Mouse (Mus musculus): ENCODE results near the gene Myt1l. TPM values are rescaled to one million over a fixed set of nuclear protein-coding genes. Genes with fewer than 3 reads are reported as not detected.

Myt1l gene
- polyA plus RNA-seq, 1 experiment, result not detected

DNA sequence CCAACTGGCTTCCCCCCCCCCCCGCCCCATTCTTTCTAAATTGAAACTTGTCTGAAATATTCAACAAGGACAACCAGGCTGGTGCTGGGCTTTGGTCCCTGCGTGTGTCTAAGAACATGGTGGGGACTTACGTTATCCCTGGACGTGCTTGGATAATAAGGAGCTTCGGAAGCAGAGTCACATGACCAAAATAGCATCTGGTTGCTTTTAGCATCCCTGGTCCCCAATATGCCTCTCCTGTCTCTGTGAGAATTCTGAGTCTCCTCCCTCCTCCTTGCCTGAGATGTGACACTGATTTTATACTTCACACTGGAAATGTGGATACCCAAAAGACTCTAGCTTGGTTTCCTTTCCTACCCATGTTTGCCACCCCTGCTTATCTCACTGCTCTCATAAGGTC lies 31.6 kb downstream of the Myt1l start:
- H3K4me1 ChIP-seq (ENCODE audit: control insufficient read depth, insufficient read depth, low read length), result no peaks in the 10 kb centered on the region
- H3K4me3 ChIP-seq (ENCODE audit: insufficient read depth, low read length), result no peak overlapping the region
- TF ChIP-seq CTCF (IDR thresholded peaks at IDR 0.05; ENCODE audit: low read depth, low read length) (no peak), POLR2A (IDR thresholded peaks at IDR 0.05; ENCODE audit: borderline replicate concordance, low read depth, low read length) (no peak)
- no peak overlapping the region for H3K27ac ChIP-seq (ENCODE audit: insufficient read depth, low read depth, low read length)

DNA sequence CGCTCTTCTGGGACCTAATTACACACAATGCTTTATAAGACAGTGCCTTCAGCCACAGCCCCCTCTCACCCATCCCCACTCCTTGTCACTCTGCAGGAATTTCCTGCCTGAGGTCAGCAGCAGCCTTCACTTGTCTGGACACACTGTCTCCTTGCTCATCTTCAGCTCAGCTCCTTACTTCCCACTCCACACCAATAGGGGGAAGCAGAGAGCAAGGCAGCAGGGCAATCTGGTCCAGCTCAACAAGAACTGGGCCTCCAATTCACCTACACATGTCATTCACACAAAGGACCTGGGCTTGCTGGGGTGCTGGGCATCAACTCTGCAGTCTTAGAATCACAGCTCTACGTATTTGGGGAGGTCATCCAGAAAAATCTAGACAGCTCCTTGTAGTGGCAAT lies 33.0 kb downstream of the Myt1l start:
- H3K27ac ChIP-seq (ENCODE audit: insufficient read depth, low read depth, low read length), result no peak overlapping the region
- TF ChIP-seq CTCF (IDR thresholded peaks at IDR 0.05; ENCODE audit: low read depth, low read length) (no peak), POLR2A (IDR thresholded peaks at IDR 0.05; ENCODE audit: borderline replicate concordance, low read depth, low read length) (no peak)
- no peaks in the 10 kb centered on the region for H3K4me1 ChIP-seq (ENCODE audit: control insufficient read depth, insufficient read depth, low read length)
- H3K4me3 ChIP-seq (ENCODE audit: insufficient read depth, low read length), result no peak overlapping the region

DNA sequence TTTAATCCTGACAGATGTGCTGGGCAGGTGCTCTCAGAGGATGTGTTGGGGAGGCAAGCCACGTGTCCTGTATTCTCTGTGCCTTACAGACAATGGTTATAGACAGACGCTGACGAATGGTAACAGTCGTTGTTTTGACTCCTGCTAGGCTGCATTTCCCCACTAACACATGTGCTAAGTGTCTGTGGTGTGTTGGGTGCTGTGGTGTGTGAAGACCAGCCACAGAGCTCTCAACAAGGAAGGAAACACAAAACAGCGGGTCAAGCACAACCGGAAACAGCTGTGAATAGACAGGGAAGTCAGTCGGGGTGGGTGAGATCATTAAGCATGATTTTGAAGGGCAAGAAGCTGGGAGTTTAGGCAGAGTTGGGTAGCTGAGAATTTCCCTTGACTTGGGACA lies 41.1 kb downstream of the Myt1l start:
- TF ChIP-seq POLR2A (IDR thresholded peaks at IDR 0.05; ENCODE audit: borderline replicate concordance, low read depth, low read length), result no peak
- no peak for TF ChIP-seq CTCF (IDR thresholded peaks at IDR 0.05; ENCODE audit: low read depth, low read length)
- H3K4me3 ChIP-seq (ENCODE audit: insufficient read depth, low read length), result no peak overlapping the region

DNA sequence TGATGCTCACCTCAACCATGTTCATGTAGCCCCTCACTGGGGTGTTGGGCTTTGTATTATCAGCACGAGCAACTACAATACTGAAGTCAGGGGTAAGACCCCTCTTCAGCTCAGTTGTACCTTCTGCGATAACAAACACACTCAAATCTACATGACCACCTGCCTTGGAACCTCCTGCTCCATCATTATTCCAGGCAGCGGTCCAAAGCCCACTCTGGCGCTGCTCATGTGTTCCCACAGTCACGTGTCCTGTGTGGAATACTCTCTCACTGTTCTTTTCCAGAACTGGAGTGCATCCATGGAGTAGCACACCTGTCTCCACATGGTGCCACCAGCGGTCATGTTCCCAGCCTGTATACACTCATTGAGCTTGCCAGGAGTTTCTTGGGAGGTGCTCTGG lies 42.2 kb downstream of the Myt1l start:
- no peaks in the 10 kb centered on the region for H3K4me1 ChIP-seq (ENCODE audit: control insufficient read depth, insufficient read depth, low read length)
- no peak overlapping the region for H3K4me3 ChIP-seq (ENCODE audit: insufficient read depth, low read length)
- H3K27ac ChIP-seq (ENCODE audit: insufficient read depth, low read depth, low read length), result no peak overlapping the region
- TF ChIP-seq CTCF (IDR thresholded peaks at IDR 0.05; ENCODE audit: low read depth, low read length) (no peak), POLR2A (IDR thresholded peaks at IDR 0.05; ENCODE audit: borderline replicate concordance, low read depth, low read length) (no peak)

More for the DNA sequence above, 41.1 kb downstream of the Myt1l start:
- no peak overlapping the region for H3K27ac ChIP-seq (ENCODE audit: insufficient read depth, low read depth, low read length)
- H3K4me1 ChIP-seq (ENCODE audit: control insufficient read depth, insufficient read depth, low read length), result no peaks in the 10 kb centered on the region

DNA sequence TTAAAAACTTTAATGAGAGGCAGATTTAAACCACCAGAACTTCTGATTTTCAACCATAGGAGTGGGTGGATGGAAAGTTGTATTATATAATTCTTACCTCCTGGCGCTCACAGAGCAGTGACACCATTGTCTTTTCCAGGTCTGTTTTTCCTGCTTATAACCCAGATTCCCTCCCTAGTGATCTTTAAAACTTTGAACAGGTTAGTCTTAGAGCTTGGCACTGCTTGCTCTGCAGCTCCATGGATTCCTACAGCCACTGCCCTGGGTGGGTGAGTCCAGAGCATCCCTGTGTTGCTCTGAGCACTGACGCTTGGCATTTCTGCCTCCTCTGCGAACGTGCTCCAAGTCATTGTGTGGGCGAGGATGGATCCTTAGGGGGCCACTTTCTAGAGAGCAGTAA lies 43.4 kb downstream of the Myt1l start:
- H3K4me3 ChIP-seq (ENCODE audit: insufficient read depth, low read length), result no peak overlapping the region
- TF ChIP-seq POLR2A (IDR thresholded peaks at IDR 0.05; ENCODE audit: borderline replicate concordance, low read depth, low read length) (no peak), CTCF (IDR thresholded peaks at IDR 0.05; ENCODE audit: low read depth, low read length) (no peak)
- H3K4me1 ChIP-seq (ENCODE audit: control insufficient read depth, insufficient read depth, low read length), result no peaks in the 10 kb centered on the region
- no peak overlapping the region for H3K27ac ChIP-seq (ENCODE audit: insufficient read depth, low read depth, low read length)

DNA sequence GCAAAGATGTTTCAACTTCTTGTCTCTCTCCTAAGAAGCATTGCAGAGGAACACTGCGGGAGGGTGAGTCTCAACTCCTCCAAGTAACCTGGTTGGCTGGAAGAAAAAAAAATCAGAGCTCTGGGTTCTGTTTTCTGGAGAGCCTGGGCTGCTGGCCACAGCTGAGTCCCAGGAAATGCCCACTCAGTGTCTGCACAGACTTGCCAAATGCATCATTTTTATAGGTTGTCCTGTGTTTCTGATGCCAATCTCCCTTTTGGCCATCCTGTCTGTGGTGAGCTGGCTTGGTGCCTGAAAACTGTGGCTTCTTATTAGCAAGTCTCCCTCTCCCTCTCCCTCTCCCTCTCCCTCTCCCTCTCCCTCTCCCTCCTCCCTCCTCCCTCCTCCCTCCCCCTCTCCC lies 65.6 kb downstream of the Myt1l start:
- no peak for TF ChIP-seq POLR2A (IDR thresholded peaks at IDR 0.05; ENCODE audit: borderline replicate concordance, low read depth, low read length)
- TF ChIP-seq CTCF (IDR thresholded peaks at IDR 0.05; ENCODE audit: low read depth, low read length), result no peak
- Histone ChIP-seq H3K27ac (ENCODE audit: insufficient read depth, low read depth, low read length) (no peak overlapping the region), H3K4me3 (ENCODE audit: insufficient read depth, low read length) (no peak overlapping the region), H3K4me1 (ENCODE audit: control insufficient read depth, insufficient read depth, low read length) (no peaks in the 10 kb centered on the region)

DNA sequence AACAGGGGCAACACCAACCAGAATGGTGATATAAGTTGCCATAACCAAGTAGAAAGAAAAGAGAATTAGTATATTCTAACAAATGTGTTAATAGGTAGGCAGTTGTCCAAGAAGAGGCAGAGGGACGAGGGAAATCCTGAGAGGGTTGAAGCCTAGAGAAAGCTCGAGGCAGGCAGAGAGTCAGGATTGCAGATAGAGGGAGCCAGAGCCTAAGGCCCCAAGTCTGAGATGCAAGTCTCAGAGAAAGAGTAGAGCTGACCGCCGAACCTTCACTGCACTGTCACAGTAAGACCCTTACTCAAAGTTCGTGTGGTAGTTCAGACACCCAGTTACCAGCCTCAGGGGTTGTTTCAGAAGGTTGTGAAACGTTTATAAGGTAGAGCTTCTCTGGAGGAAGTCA lies 71.7 kb downstream of the Myt1l start:
- no peak for TF ChIP-seq CTCF (IDR thresholded peaks at IDR 0.05; ENCODE audit: low read depth, low read length)
- no peak for TF ChIP-seq POLR2A (IDR thresholded peaks at IDR 0.05; ENCODE audit: borderline replicate concordance, low read depth, low read length)
- Histone ChIP-seq H3K4me3 (ENCODE audit: insufficient read depth, low read length) (no peak overlapping the region), H3K4me1 (ENCODE audit: control insufficient read depth, insufficient read depth, low read length) (no peaks in the 10 kb centered on the region), H3K27ac (ENCODE audit: insufficient read depth, low read depth, low read length) (no peak overlapping the region)

DNA sequence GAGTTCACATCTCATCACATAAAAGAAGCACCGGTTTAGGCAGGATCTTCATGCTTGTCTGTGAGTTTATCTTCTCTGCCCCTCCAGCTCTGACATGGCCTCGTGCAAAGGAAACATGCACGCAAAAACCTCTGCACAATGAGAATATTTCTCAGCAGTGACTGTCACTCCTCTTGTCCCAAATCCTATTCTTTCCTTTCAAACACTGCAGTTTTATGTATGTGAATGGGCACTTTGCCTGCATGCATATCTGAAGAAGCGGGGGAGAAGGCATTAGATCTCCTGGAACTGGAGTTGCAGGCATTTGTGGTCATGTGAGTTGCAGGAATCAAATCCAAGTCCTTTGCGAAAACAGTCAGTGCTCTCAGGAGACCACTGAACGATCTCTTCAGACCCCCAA lies 73.0 kb downstream of the Myt1l start:
- Histone ChIP-seq H3K27ac (ENCODE audit: insufficient read depth, low read depth, low read length) (no peak overlapping the region), H3K4me1 (ENCODE audit: control insufficient read depth, insufficient read depth, low read length) (no peaks in the 10 kb centered on the region), H3K4me3 (ENCODE audit: insufficient read depth, low read length) (no peak overlapping the region)
- TF ChIP-seq CTCF (IDR thresholded peaks at IDR 0.05; ENCODE audit: low read depth, low read length), result no peak
- no peak for TF ChIP-seq POLR2A (IDR thresholded peaks at IDR 0.05; ENCODE audit: borderline replicate concordance, low read depth, low read length)

DNA sequence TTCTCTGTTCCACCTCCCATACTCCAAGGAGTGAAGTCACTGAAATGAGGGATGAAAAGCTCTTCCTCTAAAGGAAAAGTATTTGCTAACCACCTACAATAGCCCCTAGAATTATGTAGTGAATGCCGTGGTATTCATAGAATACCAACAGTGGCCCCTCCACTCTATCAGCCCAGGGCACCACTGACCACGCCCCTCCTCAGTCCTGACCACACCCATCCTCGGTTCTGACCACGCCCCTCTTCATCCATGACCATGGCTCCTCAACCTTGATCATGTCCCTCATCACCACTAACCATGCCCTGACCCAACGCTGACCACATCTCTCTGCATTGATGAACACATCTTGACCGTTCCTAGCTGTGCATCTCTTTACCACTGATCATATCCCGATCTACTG lies 76.5 kb downstream of the Myt1l start:
- H3K4me1 ChIP-seq (ENCODE audit: control insufficient read depth, insufficient read depth, low read length), result no peaks in the 10 kb centered on the region
- no peak for TF ChIP-seq POLR2A (IDR thresholded peaks at IDR 0.05; ENCODE audit: borderline replicate concordance, low read depth, low read length)
- no peak for TF ChIP-seq CTCF (IDR thresholded peaks at IDR 0.05; ENCODE audit: low read depth, low read length)
- no peak overlapping the region for H3K27ac ChIP-seq (ENCODE audit: insufficient read depth, low read depth, low read length)
- no peak overlapping the region for H3K4me3 ChIP-seq (ENCODE audit: insufficient read depth, low read length)

DNA sequence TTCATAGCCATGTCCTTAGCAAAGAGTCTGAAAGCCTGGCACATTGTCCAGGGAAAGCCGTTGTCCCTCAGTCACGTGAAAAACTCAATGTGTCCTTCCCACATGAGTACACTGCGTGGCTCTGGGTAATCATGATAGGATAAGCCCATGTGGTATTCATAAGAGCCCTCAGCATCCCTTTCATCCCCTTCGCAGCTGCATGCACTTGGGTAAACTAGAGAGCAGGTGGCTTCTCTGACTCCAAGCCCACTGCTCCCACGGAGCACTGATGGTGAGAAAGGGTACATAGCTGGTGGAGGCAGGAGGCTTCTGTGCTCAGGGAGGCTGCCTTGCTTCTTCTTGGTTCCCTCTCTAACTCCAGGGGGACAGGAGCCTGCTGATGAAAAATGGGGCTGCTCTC lies 76.9 kb downstream of the Myt1l start:
- TF ChIP-seq POLR2A (IDR thresholded peaks at IDR 0.05; ENCODE audit: borderline replicate concordance, low read depth, low read length), result no peak
- no peak for TF ChIP-seq CTCF (IDR thresholded peaks at IDR 0.05; ENCODE audit: low read depth, low read length)
- no peaks in the 10 kb centered on the region for H3K4me1 ChIP-seq (ENCODE audit: control insufficient read depth, insufficient read depth, low read length)
- H3K4me3 ChIP-seq (ENCODE audit: insufficient read depth, low read length), result no peak overlapping the region
- H3K27ac ChIP-seq (ENCODE audit: insufficient read depth, low read depth, low read length), result no peak overlapping the region

DNA sequence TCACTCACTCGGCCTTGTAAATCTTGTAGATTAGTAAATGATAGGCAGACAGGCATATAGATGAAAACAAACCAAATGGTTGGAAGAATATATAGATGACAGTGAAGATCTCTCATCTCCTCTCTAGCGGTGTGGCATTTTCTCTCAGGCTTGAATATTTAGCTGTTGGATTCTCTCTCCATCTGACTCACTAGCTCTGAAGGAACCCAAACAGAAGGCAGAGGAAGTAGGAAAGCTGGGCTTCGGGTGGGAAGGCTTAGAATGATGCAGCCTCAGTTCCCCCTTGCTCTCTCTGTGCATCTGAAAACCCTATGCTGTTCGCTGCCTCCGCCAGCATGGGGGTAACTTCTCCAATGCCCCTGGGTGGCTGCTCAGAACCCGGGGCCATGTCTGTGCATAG lies 78.0 kb downstream of the Myt1l start:
- TF ChIP-seq CTCF (IDR thresholded peaks at IDR 0.05; ENCODE audit: low read depth, low read length), result no peak
- TF ChIP-seq POLR2A (IDR thresholded peaks at IDR 0.05; ENCODE audit: borderline replicate concordance, low read depth, low read length), result no peak
- no peaks in the 10 kb centered on the region for H3K4me1 ChIP-seq (ENCODE audit: control insufficient read depth, insufficient read depth, low read length)
- H3K4me3 ChIP-seq (ENCODE audit: insufficient read depth, low read length), result no peak overlapping the region
- H3K27ac ChIP-seq (ENCODE audit: insufficient read depth, low read depth, low read length), result no peak overlapping the region

Measured in bone marrow macrophage, adult 2 months (primary cell).